Mouse (Mus musculus) limb, embryonic 13.5 days (tissue): ENCODE results near the gene Krt6a. TPM values are rescaled to one million over a fixed set of nuclear protein-coding genes. Genes with fewer than 3 reads are reported as not detected.
"Not testable (repeated sequence)": the region's sequence is repeated elsewhere in the genome, so short reads cannot be mapped to it uniquely, and the experiment has no call there.

Source experiments
- ATAC-seq: fragments of 200-750 bp; cut with Nextera tagmentation; 2 replicates; pipeline ENCODE4 v1.8.0; 2017; ENCODE audit warnings: low read depth, moderate number of reproducible peaks, moderate TSS enrichment; ENCODE audit not compliant: low FRiP score
- H3K27ac ChIP-seq: fragments of 300-500 bp; sonication (generic); 2 replicates; pipeline ENCODE4 v1.5.1; 2015; ENCODE audit warnings: inconsistent platforms, mild to moderate bottlenecking, moderate library complexity
- H3K27me3 ChIP-seq: fragments of 300-500 bp; sonication (generic); 2 replicates; pipeline ENCODE4 v1.6.1; 2015; ENCODE audit warnings: mild to moderate bottlenecking, inconsistent platforms
- H3K36me3 ChIP-seq: fragments of 300-500 bp; sonication (generic); 2 replicates; pipeline ENCODE4 v1.6.1; 2015; ENCODE audit warnings: inconsistent platforms, mild to moderate bottlenecking, moderate library complexity
- H3K4me1 ChIP-seq: fragments of 300-500 bp; sonication (generic); 2 replicates; pipeline ENCODE4 v1.6.1; 2015; ENCODE audit warnings: inconsistent platforms
- H3K4me2 ChIP-seq: fragments of 300-500 bp; sonication (generic); replicated peaks from 2 replicates; pipeline ENCODE4 v1.6.1; 2015; ENCODE audit warnings: inconsistent platforms, mild to moderate bottlenecking, moderate library complexity
- H3K4me3 ChIP-seq: fragments of 300-500 bp; sonication (generic); 2 replicates; pipeline ENCODE4 v1.5.1; 2015; ENCODE audit warnings: moderate library complexity, mild to moderate bottlenecking, inconsistent platforms
- H3K9ac ChIP-seq: fragments of 300-500 bp; sonication (generic); 2 replicates; pipeline ENCODE4 v1.6.1; 2015; ENCODE audit warnings: mild to moderate bottlenecking, inconsistent platforms
- H3K9me3 ChIP-seq: fragments of 300-500 bp; sonication (generic); 2 replicates; pipeline ENCODE4 v1.6.1; 2016; ENCODE audit warnings: inconsistent platforms
- WGBS: fragments of 180-500 bp; shearing (Covaris S2); methylation state at CpG from one replicate; pipeline ENCODE4 v1.1.7; 2015; 5-methylcytosine and 5-hydroxymethylcytosine counted together
- microRNA-seq: library from miRNA; unstranded; fragments of <30 nt; microRNA quantifications from one replicate; pipeline ENCODE4, GENCODE M21; 2016
- polyA plus RNA-seq: library from polyadenylated mRNA; unstranded; fragments of >200 nt; fragmentation: Nextera tagmentation; extraction: Ambion mirVana; gene quantifications from 2 replicates; pipeline ENCODE4 v1.2.1, GENCODE M21; 2015

Krt6a gene
- polyA plus RNA-seq, 1 experiment from 2014 or later: 1.7 TPM

GRCm38 (mm10) chr15:101699866-101700265 is 5.8 kb upstream of the Krt6a start:
- Histone ChIP-seq H3K27me3 (no peaks in the 10 kb centered on the region), H3K4me1 (no peaks in the 10 kb centered on the region), H3K4me2 (no peak overlapping the region), H3K4me3 (no peak overlapping the region), H3K27ac (no peak overlapping the region), H3K9me3 (no peaks in the 10 kb centered on the region), H3K36me3 (no peaks in the 10 kb centered on the region), H3K9ac (no peak overlapping the region)
- ATAC-seq: no peak
- 67% methylated on average over 8 of the region's 8 CpGs for WGBS

- no peak overlapping the region for H3K9ac ChIP-seq
- WGBS: 56% methylated on average over 3 of the region's 3 CpGs
Measured at GRCm38 (mm10) chr15:101699192-101699591, 5.1 kb upstream of the Krt6a start.

GRCm38 (mm10) chr15:101697326-101698188 is 3.5 kb upstream of the Krt6a start:
- Histone ChIP-seq H3K4me1 (no peaks in the 10 kb centered on the region), H3K9me3 (no peaks in the 10 kb centered on the region), H3K4me3 (no peak overlapping the region), H3K27me3 (no peaks in the 10 kb centered on the region), H3K9ac (no peak overlapping the region), H3K27ac (no peak overlapping the region), H3K36me3 (no peaks in the 10 kb centered on the region), H3K4me2 (no peak overlapping the region)
- no peak for ATAC-seq
- 72% methylated on average over 8 of the region's 8 CpGs for WGBS

More at GRCm38 (mm10) chr15:101699192-101699591, 5.1 kb upstream of the Krt6a start:
- no peak overlapping the region for H3K4me3 ChIP-seq
- H3K27me3 ChIP-seq: no peaks in the 10 kb centered on the region
- H3K4me2 ChIP-seq: no peak overlapping the region
- ATAC-seq: no peak
- H3K27ac ChIP-seq: no peak overlapping the region
- H3K4me1 ChIP-seq: no peaks in the 10 kb centered on the region
- H3K36me3 ChIP-seq: no peaks in the 10 kb centered on the region
- no peaks in the 10 kb centered on the region for H3K9me3 ChIP-seq

- H3K27me3 ChIP-seq, ATAC-seq, H3K9ac ChIP-seq, H3K4me3 ChIP-seq, H3K9me3 ChIP-seq, H3K4me2 ChIP-seq, H3K36me3 ChIP-seq, H3K4me1 ChIP-seq, H3K27ac ChIP-seq: not testable (repeated sequence)
- WGBS: 88% methylated on average over 5 of the region's 5 CpGs
Measured at GRCm38 (mm10) chr15:101690460-101690859, 3.6 kb downstream of the Krt6a start.

- ATAC-seq: no peak
- Histone ChIP-seq H3K4me1 (no peaks in the 10 kb centered on the region), H3K27me3 (no peaks in the 10 kb centered on the region), H3K9me3 (no peaks in the 10 kb centered on the region), H3K9ac (no peak overlapping the region), H3K27ac (no peak overlapping the region), H3K36me3 (no peaks in the 10 kb centered on the region), H3K4me2 (no peak overlapping the region), H3K4me3 (no peak overlapping the region)
- WGBS: 63% methylated on average over 2 of the region's 2 CpGs
Measured at GRCm38 (mm10) chr15:101688161-101688560, 5.9 kb downstream of the Krt6a start.

GRCm38 (mm10) chr15:101680187-101680586 is 13.9 kb downstream of the Krt6a start, which contains the start of gene Krt6b:
Gene Krt6b (minus strand): TSS chr15:101680287.
- WGBS: 85% methylated on average over 2 of the region's 2 CpGs
- no peak within 1 kb of the TSS for H3K4me2 ChIP-seq
- no peak within 1 kb of the TSS for H3K9ac ChIP-seq
- no peak within 1 kb of the TSS for H3K4me3 ChIP-seq
- H3K27me3 ChIP-seq: no peaks in the 10 kb centered on the region
- no peak within 1 kb of the TSS for H3K27ac ChIP-seq
- no peaks in the 10 kb centered on the region for H3K9me3 ChIP-seq
- H3K4me1 ChIP-seq: no peaks in the 10 kb centered on the region
- H3K36me3 ChIP-seq: no peaks in the 10 kb centered on the region
- ATAC-seq: no peak

GRCm38 (mm10) chr15:101675978-101676377 is 18.1 kb downstream of the Krt6a start:
- no peak overlapping the region for H3K9ac ChIP-seq
- ATAC-seq: no peak
- H3K36me3 ChIP-seq: no peaks in the 10 kb centered on the region
- no peaks in the 10 kb centered on the region for H3K9me3 ChIP-seq
- no peak overlapping the region for H3K27ac ChIP-seq
- no peak overlapping the region for H3K4me3 ChIP-seq
- no peaks in the 10 kb centered on the region for H3K27me3 ChIP-seq
- no peaks in the 10 kb centered on the region for H3K4me1 ChIP-seq
- no peak overlapping the region for H3K4me2 ChIP-seq
- WGBS: 80% methylated on average over 1 of the region's 1 CpGs

- ATAC-seq: no peak
- Histone ChIP-seq H3K27me3 (no peaks in the 10 kb centered on the region), H3K4me3 (no peak overlapping the region), H3K27ac (no peak overlapping the region), H3K36me3 (no peaks in the 10 kb centered on the region), H3K9me3 (no peaks in the 10 kb centered on the region), H3K4me1 (no peaks in the 10 kb centered on the region), H3K9ac (no peak overlapping the region), H3K4me2 (no peak overlapping the region)
- 90% methylated on average over 5 of the region's 5 CpGs for WGBS
Measured at GRCm38 (mm10) chr15:101652736-101653265, 41.3 kb downstream of the Krt6a start.

GRCm38 (mm10) chr15:101647280-101647679 is 46.8 kb downstream of the Krt6a start, which contains the start of gene Gm5478:
Gene Gm5478 (minus strand): TSS chr15:101647380.
- no peaks in the 10 kb centered on the region for H3K9me3 ChIP-seq
- H3K4me1 ChIP-seq: no peaks in the 10 kb centered on the region
- no peaks in the 10 kb centered on the region for H3K36me3 ChIP-seq
- no peaks in the 10 kb centered on the region for H3K27me3 ChIP-seq
- H3K27ac ChIP-seq: no peak within 1 kb of the TSS
- WGBS: 69% methylated on average over 3 of the region's 3 CpGs
- no peak within 1 kb of the TSS for H3K4me2 ChIP-seq
- ATAC-seq: no peak
- H3K9ac ChIP-seq: no peak within 1 kb of the TSS
- H3K4me3 ChIP-seq: no peak within 1 kb of the TSS

Small RNA genes lying within 50 kb of the gene (microRNA-seq; reads per million reads assigned to microRNA genes)
- not detected for gene Gm44323
- gene Gm44342: not detected
- not detected for gene Gm44383
- not detected for gene Gm44479

Other genes starting within 250 kb of the Krt6a start
- not detected in 2 replicates for gene Krt88, start 246.6 kb downstream of the Krt6a start, polyA plus RNA-seq
- gene Krt81, start 230.6 kb downstream of the Krt6a start, polyA plus RNA-seq: not detected in 2 replicates
- gene Krt86, start 220.8 kb downstream of the Krt6a start, polyA plus RNA-seq: not detected in 2 replicates
- gene Krt83, start 202.8 kb downstream of the Krt6a start, polyA plus RNA-seq: not detected in 2 replicates
- 0.50 TPM in 1 of 2 replicates, not detected in the other for gene Gm49425, start 177.0 kb downstream of the Krt6a start, polyA plus RNA-seq
- 0.09 and 0.13 TPM in 2 replicates for gene Krt84, start 161.5 kb downstream of the Krt6a start, polyA plus RNA-seq
- gene Krt82, start 143.6 kb downstream of the Krt6a start, polyA plus RNA-seq: not detected in 2 replicates
- 0.08 TPM in 1 of 2 replicates, not detected in the other for gene Krt90, start 131.4 kb downstream of the Krt6a start, polyA plus RNA-seq
- gene Krt75, start 120.4 kb downstream of the Krt6a start, polyA plus RNA-seq: 0.31 and 0.52 TPM in 2 replicates
- not detected in 2 replicates for gene Gm5414, start 66.1 kb downstream of the Krt6a start, polyA plus RNA-seq
- not detected in 2 replicates for gene Gm5478, start 46.9 kb downstream of the Krt6a start, polyA plus RNA-seq
- not detected in 2 replicates for gene Krt6b, start 14.0 kb downstream of the Krt6a start, polyA plus RNA-seq
- gene Krt5, start 18.6 kb upstream of the Krt6a start, polyA plus RNA-seq: 199 and 235 TPM in 2 replicates
- gene Krt71, start 48.8 kb upstream of the Krt6a start, polyA plus RNA-seq: not detected in 2 replicates
- gene Krt72, start 92.2 kb upstream of the Krt6a start, polyA plus RNA-seq: 0.11 and 0.49 TPM in 2 replicates
- not detected in 2 replicates for gene Krt73, start 108.0 kb upstream of the Krt6a start, polyA plus RNA-seq
- 0.47 and 0.57 TPM in 2 replicates for gene Krt2, start 123.9 kb upstream of the Krt6a start, polyA plus RNA-seq
- 13.3 and 15.8 TPM in 2 replicates for gene Krt1, start 156.5 kb upstream of the Krt6a start, polyA plus RNA-seq
- 0.25 and 0.31 TPM in 2 replicates for gene Krt77, start 175.4 kb upstream of the Krt6a start, polyA plus RNA-seq
- not detected in 2 replicates for gene Krt76, start 198.6 kb upstream of the Krt6a start, polyA plus RNA-seq
- 4.1 and 6.3 TPM in 2 replicates for gene Krt4, start 230.4 kb upstream of the Krt6a start, polyA plus RNA-seq
- gene Krt79, start 246.0 kb upstream of the Krt6a start, polyA plus RNA-seq: 0.15 and 0.20 TPM in 2 replicates